Mouse (Mus musculus) midbrain, embryonic 14.5 days (tissue): Measurements from ENCODE around the gene Plxnc1. TPM values are rescaled to one million over a fixed set of nuclear protein-coding genes. Genes with fewer than 3 reads are reported as not detected.

Source experiments
- ATAC-seq: fragments of 200-750 bp; cut with Nextera tagmentation; 2 replicates; pipeline ENCODE4 v1.8.0; 2017; ENCODE audit warnings: moderate number of reproducible peaks, moderate library complexity; ENCODE audit not compliant: low FRiP score, low TSS enrichment
- DNase-seq: peaks from one replicate; pipeline ENCODE4 v3.0.0-alpha.2; 2015
- H3K27ac ChIP-seq: fragments of 300-500 bp; sonication (generic); replicated peaks from 2 replicates; pipeline ENCODE4 v1.5.1; 2014; ENCODE audit warnings: mild to moderate bottlenecking, low read depth, low read length, moderate library complexity
- H3K27me3 ChIP-seq: fragments of 300-500 bp; sonication (generic); 2 replicates; pipeline ENCODE4 v1.6.1; 2014; ENCODE audit warnings: low read length, control low read depth, mixed read lengths; ENCODE audit not compliant: control insufficient read depth, insufficient read depth
- H3K36me3 ChIP-seq: fragments of 300-500 bp; sonication (generic); 2 replicates; pipeline ENCODE4 v1.6.1; 2014; ENCODE audit warnings: low read length, control low read depth; ENCODE audit not compliant: control insufficient read depth, insufficient read depth
- H3K4me1 ChIP-seq: fragments of 300-500 bp; sonication (generic); 2 replicates; pipeline ENCODE4 v1.6.1; 2014; ENCODE audit warnings: mild to moderate bottlenecking, antibody characterized with exemption, low read length, control low read depth; ENCODE audit not compliant: control insufficient read depth, insufficient read depth
- H3K4me2 ChIP-seq: fragments of 300-500 bp; sonication (generic); 2 replicates; pipeline ENCODE4 v1.6.1; 2014; ENCODE audit warnings: mild to moderate bottlenecking, low read length, moderate library complexity
- H3K4me3 ChIP-seq: fragments of 300-500 bp; sonication (generic); replicated peaks from 2 replicates; pipeline ENCODE4 v1.5.1; 2014; ENCODE audit warnings: low read depth, low read length
- H3K9ac ChIP-seq: fragments of 300-500 bp; sonication (generic); replicated peaks from 2 replicates; pipeline ENCODE4 v1.6.1; 2014; ENCODE audit warnings: mild to moderate bottlenecking, low read length, moderate library complexity
- H3K9me3 ChIP-seq: fragments of 300-500 bp; sonication (generic); 2 replicates; pipeline ENCODE4 v1.6.1; 2016; ENCODE audit warnings: low read length, control low read depth, mixed read lengths; ENCODE audit not compliant: control insufficient read depth
- WGBS: fragments of 180-500 bp; shearing (Covaris S2); extraction: QIAGEN DNeasy Blood & Tissue Kit; methylation state at CpG from one replicate; pipeline ENCODE4 v1.1.7; 2014; 5-methylcytosine and 5-hydroxymethylcytosine counted together
- polyA plus RNA-seq: library from polyadenylated mRNA; unstranded; fragments of >200 nt; fragmentation: Nextera tagmentation; extraction: Ambion mirVana; gene quantifications from 2 replicates; pipeline ENCODE4 v1.2.1, GENCODE M21; 2014

The Plxnc1 gene
- polyA plus RNA-seq, 1 experiment from 2014 or later = 23.4 TPM

DNA sequence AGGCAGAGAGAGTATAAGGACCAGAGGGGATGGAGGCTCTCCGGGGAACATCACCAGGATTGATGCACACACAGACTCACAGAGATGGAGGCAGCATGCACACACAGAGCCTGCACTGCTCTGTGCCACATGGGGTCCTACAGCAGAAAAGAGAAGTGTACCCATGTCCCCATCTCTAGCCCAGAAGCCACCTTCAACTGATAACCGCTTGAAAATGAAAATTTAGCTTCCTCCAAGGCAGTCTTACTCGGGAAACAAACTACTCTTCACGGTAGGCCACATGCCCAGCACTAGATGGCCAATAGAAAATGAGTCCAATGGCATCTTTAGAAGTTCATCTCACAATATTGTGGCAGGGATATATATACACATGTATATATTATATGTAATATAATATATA, 9.4 kb downstream of the Plxnc1 start:
- H3K4me1 ChIP-seq = peaks cover 24% of the 10 kb centered on the region
- 91% methylated on average over 4 of the region's 4 CpGs for WGBS
- no peak overlapping the region for H3K9ac ChIP-seq
- no peaks in the 10 kb centered on the region for H3K9me3 ChIP-seq
- H3K36me3 ChIP-seq = 0 out of 2 replicates have a peak, but pooled peaks cover 2% of the 10 kb centered on the region
- H3K4me2 ChIP-seq = no peak overlapping the region
- no peaks in the 10 kb centered on the region for H3K27me3 ChIP-seq
- ATAC-seq = no peak
- no peak overlapping the region for H3K4me3 ChIP-seq
- no peak overlapping the region for H3K27ac ChIP-seq
- no peak for DNase-seq

DNA sequence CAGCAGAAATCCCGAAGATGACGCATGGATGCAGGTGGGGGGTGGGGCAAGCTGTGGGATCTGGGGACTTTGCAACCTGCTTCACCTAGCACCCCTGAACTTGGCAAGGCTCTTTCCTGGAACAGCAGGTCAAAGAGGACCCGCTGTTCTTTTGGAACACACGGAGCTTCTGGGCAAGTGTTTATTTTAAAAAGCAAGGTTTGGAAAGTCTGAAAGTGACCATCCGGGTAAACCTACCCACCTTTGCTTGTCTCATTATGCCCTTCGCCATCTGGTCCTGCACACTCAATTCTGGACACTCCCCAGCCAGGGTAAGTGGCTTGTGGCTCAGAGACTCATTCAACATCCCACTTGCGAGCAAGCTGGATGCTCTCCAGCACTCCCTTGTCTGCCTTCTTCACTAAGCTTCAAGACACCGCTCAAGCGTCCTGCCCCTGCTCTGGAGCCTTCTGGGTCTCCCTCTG, 10.5 kb downstream of the Plxnc1 start:
- no peaks in the 10 kb centered on the region for H3K27me3 ChIP-seq
- no peaks in the 10 kb centered on the region for H3K9me3 ChIP-seq
- DNase-seq = no peak
- H3K4me3 ChIP-seq = no peak overlapping the region
- no peak overlapping the region for H3K9ac ChIP-seq
- H3K4me2 ChIP-seq = no peak overlapping the region
- H3K36me3 ChIP-seq = 0 out of 2 replicates have a peak, but pooled peaks cover 2% of the 10 kb centered on the region
- H3K27ac ChIP-seq = no peak overlapping the region
- ATAC-seq = no peak
- WGBS = 91% methylated on average over 9 of the region's 9 CpGs
- peaks cover 15% of the 10 kb centered on the region; the same call in 1 of the 2 replicates for H3K4me1 ChIP-seq

DNA sequence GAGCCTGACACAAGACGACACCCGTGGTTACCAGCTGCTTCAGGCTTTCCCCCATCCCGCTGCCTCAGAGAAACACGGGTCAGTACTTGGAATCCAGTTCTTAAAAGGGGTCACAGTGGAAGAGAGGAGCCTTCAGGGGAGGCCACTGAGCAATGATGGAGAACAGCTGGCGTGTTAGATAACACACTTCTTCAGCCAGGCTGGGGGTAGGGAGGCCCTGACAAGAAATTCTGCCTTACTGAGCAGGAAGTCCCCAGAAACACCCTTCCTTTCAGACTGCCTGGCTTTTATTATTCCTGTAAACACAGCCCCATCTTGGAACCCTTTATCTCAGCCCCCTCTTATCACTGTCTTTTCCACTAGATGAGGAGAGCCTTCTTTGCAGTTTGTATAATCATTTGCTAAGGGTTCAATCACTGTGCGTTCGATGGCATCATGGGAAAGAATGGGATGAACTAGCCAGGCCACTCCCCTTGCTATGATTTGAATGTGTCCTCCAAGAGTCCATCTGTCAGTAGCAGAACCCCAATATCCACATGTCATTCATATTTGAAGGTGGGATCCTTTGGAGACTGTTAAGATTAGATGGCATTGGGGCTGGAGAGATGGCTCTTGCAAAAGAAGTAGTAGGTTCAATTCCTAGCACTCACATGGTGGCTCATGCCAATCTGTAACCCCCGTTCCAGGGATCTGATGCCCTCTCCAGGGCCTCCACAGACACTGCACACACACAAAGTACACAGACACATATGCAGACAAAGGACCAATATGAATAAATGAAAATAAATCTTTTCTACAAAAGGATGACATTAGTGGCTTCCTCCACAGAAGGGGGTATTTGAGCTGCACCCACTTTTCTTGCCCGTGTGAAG, 12.4 kb downstream of the Plxnc1 start:
- Histone ChIP-seq H3K4me1 (peaks cover 15% of the 10 kb centered on the region; the same call in 1 of the 2 replicates), H3K27me3 (no peaks in the 10 kb centered on the region), H3K27ac (no peak overlapping the region), H3K4me3 (no peak overlapping the region), H3K36me3 (0 out of 2 replicates have a peak, but pooled peaks cover 2% of the 10 kb centered on the region), H3K9me3 (no peaks in the 10 kb centered on the region), H3K9ac (no peak overlapping the region), H3K4me2 (no peak overlapping the region)
- ATAC-seq = no peak
- 80% methylated on average over 9 of the region's 9 CpGs for WGBS
- DNase-seq = no peak

GRCm38 (mm10) chr10:94928164-94928563, 16.5 kb downstream of the Plxnc1 start:
- WGBS = 98% methylated on average over 4 of the region's 4 CpGs
- Histone ChIP-seq H3K4me3 (no peak overlapping the region), H3K36me3 (no peaks in the 10 kb centered on the region), H3K4me2 (no peak overlapping the region), H3K9ac (no peak overlapping the region), H3K27me3 (no peaks in the 10 kb centered on the region), H3K9me3 (no peaks in the 10 kb centered on the region), H3K27ac (no peak overlapping the region), H3K4me1 (peaks cover 14% of the 10 kb centered on the region; the same call in 1 of the 2 replicates)
- ATAC-seq (no peak), DNase-seq (no peak)

DNA sequence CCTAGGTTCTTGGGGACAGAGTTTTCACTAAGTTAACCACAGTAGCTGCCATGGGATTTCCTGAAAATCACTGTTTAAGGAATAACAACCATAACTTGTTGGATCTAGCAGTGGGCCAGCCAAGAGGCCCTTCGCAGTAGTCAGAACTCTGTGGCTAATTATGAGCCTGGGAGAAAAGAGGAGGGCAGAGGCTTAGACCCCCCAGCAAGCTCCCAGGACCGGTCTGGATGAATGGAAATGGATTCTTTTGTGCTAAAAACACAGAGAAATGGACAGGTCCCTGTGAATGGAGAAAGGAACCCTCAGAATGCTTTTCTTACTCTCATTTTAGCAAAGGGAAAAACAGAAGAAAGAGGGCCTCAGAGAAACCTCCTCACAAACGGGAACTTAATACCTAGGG, 18.3 kb downstream of the Plxnc1 start:
- Histone ChIP-seq H3K9ac (no peak overlapping the region), H3K4me2 (no peak overlapping the region), H3K4me1 (peaks cover 13% of the 10 kb centered on the region; the same call in 1 of the 2 replicates), H3K27me3 (no peaks in the 10 kb centered on the region), H3K9me3 (no peaks in the 10 kb centered on the region), H3K36me3 (0 out of 2 replicates have a peak, but pooled peaks cover 8% of the 10 kb centered on the region), H3K27ac (peak overlapping the region; percentile 45; the same call in 1 of the 2 replicates), H3K4me3 (no peak overlapping the region)
- WGBS = 13% methylated on average over 3 of the region's 3 CpGs
- DNase-seq = no peak
- ATAC-seq = no peak

DNA sequence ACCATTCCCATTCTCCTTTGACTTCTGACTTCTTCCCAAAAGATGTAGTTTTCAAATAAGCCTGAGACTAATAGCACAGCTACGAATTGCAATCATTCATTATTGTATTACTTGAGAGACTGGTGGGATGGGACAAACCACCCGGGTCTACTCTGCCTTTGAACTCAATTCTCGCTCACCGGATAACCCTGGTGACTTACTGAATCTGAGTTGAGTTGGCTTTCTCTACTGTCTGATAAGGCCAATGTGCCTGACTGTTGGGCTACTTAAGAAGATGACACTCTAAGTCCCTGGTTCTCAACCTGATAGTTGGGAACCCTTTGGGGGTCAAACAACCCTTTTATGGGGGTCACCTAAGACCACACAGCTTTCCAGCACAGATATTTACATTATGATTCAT, 19.8 kb downstream of the Plxnc1 start:
- Histone ChIP-seq H3K9me3 (no peaks in the 10 kb centered on the region), H3K9ac (no peak overlapping the region), H3K4me3 (no peak overlapping the region), H3K36me3 (0 out of 2 replicates have a peak, but pooled peaks cover 15% of the 10 kb centered on the region), H3K27me3 (no peaks in the 10 kb centered on the region), H3K4me2 (no peak overlapping the region), H3K27ac (no peak overlapping the region), H3K4me1 (peaks cover 13% of the 10 kb centered on the region; the same call in 1 of the 2 replicates)
- WGBS = 94% methylated on average over 4 of the region's 4 CpGs
- DNase-seq (no peak), ATAC-seq (no peak)

- H3K9me3 ChIP-seq = no peaks in the 10 kb centered on the region
- WGBS = 95% methylated on average over 4 of the region's 4 CpGs
- 0 out of 2 replicates have a peak, but pooled peaks cover 15% of the 10 kb centered on the region for H3K36me3 ChIP-seq
- peaks cover 13% of the 10 kb centered on the region; the same call in 1 of the 2 replicates for H3K4me1 ChIP-seq
- no peak overlapping the region for H3K27ac ChIP-seq
- DNase-seq (no peak), ATAC-seq (no peak)
- H3K9ac ChIP-seq = no peak overlapping the region
- H3K27me3 ChIP-seq = no peaks in the 10 kb centered on the region
- no peak overlapping the region for H3K4me3 ChIP-seq
- no peak overlapping the region for H3K4me2 ChIP-seq
Measured at GRCm38 (mm10) chr10:94924450-94924849, 20.2 kb downstream of the Plxnc1 start.

- Histone ChIP-seq H3K4me3 (no peak overlapping the region), H3K27ac (0 out of 2 replicates have a peak overlapping the region, but pooled peaks have one; percentile 13), H3K36me3 (0 out of 2 replicates have a peak, but pooled peaks cover 15% of the 10 kb centered on the region), H3K9ac (no peak overlapping the region), H3K9me3 (no peaks in the 10 kb centered on the region), H3K4me2 (no peak overlapping the region), H3K27me3 (no peaks in the 10 kb centered on the region), H3K4me1 (peaks cover 13% of the 10 kb centered on the region; the same call in 1 of the 2 replicates)
- WGBS = 69% methylated on average over 7 of the region's 7 CpGs
- DNase-seq = no peak
- ATAC-seq = no peak
Measured at GRCm38 (mm10) chr10:94923337-94923762, 21.3 kb downstream of the Plxnc1 start.
